Mouse (Mus musculus): ENCODE data around the gene Nol4l. TPM values are rescaled to one million over a fixed set of nuclear protein-coding genes. Genes with fewer than 3 reads are reported as not detected.
A peak's percentile ranks its signal among the peaks of the same experiment; 100 is the strongest.

Nol4l gene
- polyA plus RNA-seq, 1 experiment from 2014 or later = 26.7 TPM

DNA sequence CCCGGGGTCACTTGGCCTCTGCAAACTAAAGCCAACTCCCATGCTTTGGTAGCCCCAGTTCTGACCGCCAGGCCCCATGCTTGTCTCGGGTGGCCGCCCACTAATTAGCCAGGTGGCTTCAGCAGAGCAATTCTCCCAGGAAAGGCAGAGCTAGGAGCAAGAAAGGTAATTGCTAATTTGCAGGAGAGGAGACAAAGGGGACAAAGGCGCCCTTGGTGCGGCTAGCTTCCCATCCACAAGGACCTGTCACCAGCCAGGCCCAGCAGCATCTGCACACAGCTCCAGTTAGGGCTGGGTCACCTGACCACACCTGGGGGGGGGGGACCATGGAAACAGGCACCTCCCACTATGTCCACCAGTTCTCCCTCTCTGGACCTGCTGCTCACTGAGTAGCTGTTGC lies 18.2 kb downstream of the Nol4l start:
- Histone ChIP-seq H3K27ac (ENCODE audit: low read depth, low read length) (no peak overlapping the region), H3K9ac (ENCODE audit: low read depth, low read length) (no peak overlapping the region), H3K27me3 (ENCODE audit: control insufficient read depth, insufficient read depth, low read length) (peaks cover 4% of the 10 kb centered on the region; the same call in 1 of the 2 replicates), H3K4me1 (replicated peaks; ENCODE audit: control insufficient read depth, insufficient read depth, low read length) (peaks cover 9% of the 10 kb centered on the region), H3K36me3 (ENCODE audit: control insufficient read depth, insufficient read depth, low read length) (no peaks in the 10 kb centered on the region), H3K9me3 (ENCODE audit: control insufficient read depth, low read length) (no peaks in the 10 kb centered on the region), H3K4me3 (ENCODE audit: low read depth, low read length) (no peak overlapping the region), H3K4me2 (replicated peaks; ENCODE audit: low read depth, low read length) (no peak overlapping the region)
- WGBS = 42% methylated on average over 6 of the region's 6 CpGs
- no peak for DNase-seq (ENCODE audit: low spot score)
- no peak for ATAC-seq (ENCODE audit: low FRiP score)

DNA sequence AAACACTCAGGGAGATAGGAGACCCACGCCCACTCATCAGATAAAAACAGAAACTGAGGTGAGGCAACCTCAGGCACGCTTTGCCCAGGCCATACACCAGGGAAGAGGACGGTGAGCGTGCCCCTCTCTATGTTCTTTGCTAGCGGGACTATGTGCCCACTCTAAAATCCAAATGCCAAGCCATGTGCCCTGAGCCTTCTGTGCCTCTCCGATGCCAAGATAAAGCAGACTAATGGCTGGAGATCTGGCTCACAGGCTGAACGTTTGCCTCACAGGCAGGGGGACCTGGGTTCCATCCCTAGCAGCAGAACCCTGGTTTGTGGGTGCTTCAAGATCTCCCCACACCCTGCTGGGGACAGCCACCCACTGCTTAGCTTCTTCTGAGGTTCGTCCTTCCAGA lies 19.6 kb downstream of the Nol4l start:
- peak overlapping the region; percentile 75; the same call in 1 of the 2 replicates for H3K27ac ChIP-seq (ENCODE audit: low read depth, low read length)
- no peak overlapping the region for H3K4me3 ChIP-seq (ENCODE audit: low read depth, low read length)
- H3K4me2 ChIP-seq (replicated peaks; ENCODE audit: low read depth, low read length) = no peak overlapping the region
- H3K4me1 ChIP-seq (replicated peaks; ENCODE audit: control insufficient read depth, insufficient read depth, low read length) = peaks cover 9% of the 10 kb centered on the region
- 88% methylated on average over 8 of the region's 8 CpGs for WGBS
- no peaks in the 10 kb centered on the region for H3K9me3 ChIP-seq (ENCODE audit: control insufficient read depth, low read length)
- ATAC-seq (ENCODE audit: low FRiP score) (no peak), DNase-seq (ENCODE audit: low spot score) (no peak)
- H3K36me3 ChIP-seq (ENCODE audit: control insufficient read depth, insufficient read depth, low read length) = no peaks in the 10 kb centered on the region
- H3K27me3 ChIP-seq (ENCODE audit: control insufficient read depth, insufficient read depth, low read length) = peaks cover 4% of the 10 kb centered on the region; the same call in 1 of the 2 replicates
- no peak overlapping the region for H3K9ac ChIP-seq (ENCODE audit: low read depth, low read length)

DNA sequence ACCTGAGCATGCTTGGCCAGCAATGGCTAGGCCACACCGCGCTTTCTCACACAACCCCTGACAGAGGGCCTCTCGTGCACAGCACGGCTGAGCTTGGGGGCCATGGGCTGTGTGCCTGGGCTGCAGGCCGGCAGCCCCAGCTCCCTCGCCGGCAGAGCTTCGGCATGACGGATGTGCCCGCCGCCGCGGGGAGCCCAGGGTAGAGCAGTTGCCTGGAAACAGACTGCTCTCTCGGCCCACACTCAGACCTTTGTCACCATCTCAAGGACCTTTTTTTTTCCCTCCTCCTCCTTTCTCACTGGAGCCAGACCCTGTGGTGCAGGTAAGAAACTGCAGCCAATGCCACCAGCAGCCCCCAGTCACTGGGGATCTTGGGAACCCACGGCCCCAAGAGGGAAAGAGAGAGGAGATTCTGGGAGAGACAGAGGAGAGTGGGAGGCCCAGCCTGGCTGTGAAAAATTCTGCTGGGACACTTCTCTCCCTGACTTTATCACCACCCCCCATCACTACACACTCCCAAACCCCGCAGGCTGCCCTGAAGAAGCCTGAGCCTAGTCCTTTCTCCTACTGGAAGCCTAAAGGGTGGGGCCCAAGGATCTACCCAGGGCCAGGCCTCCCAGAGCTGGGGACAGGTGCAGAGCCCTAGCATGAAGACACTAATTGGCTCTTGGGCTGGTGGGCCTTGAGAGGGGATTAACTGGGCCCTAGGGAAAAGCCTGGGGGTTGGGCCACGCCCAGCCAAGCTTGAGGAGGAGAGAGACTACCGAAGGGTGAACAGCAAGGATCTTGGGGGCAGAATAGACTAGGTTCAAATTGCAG lies 20.4 kb downstream of the Nol4l start:
- no peaks in the 10 kb centered on the region for H3K36me3 ChIP-seq (ENCODE audit: control insufficient read depth, insufficient read depth, low read length)
- no peak overlapping the region for H3K4me3 ChIP-seq (ENCODE audit: low read depth, low read length)
- peaks cover 9% of the 10 kb centered on the region for H3K4me1 ChIP-seq (replicated peaks; ENCODE audit: control insufficient read depth, insufficient read depth, low read length)
- H3K9me3 ChIP-seq (ENCODE audit: control insufficient read depth, low read length) = no peaks in the 10 kb centered on the region
- DNase-seq (ENCODE audit: low spot score) = peak; percentile 75
- peak; percentile 79 for ATAC-seq (ENCODE audit: low FRiP score)
- H3K27me3 ChIP-seq (ENCODE audit: control insufficient read depth, insufficient read depth, low read length) = peaks cover 4% of the 10 kb centered on the region; the same call in 1 of the 2 replicates
- H3K4me2 ChIP-seq (replicated peaks; ENCODE audit: low read depth, low read length) = no peak overlapping the region; the same call in 1 of the 2 replicates
- H3K27ac ChIP-seq (ENCODE audit: low read depth, low read length) = peak overlapping the region; percentile 75
- WGBS = 9% methylated on average over 18 of the region's 18 CpGs
- H3K9ac ChIP-seq (ENCODE audit: low read depth, low read length) = peak overlapping the region; percentile 34; the same call in 1 of the 2 replicates

- peaks cover 9% of the 10 kb centered on the region for H3K4me1 ChIP-seq (replicated peaks; ENCODE audit: control insufficient read depth, insufficient read depth, low read length)
- H3K4me2 ChIP-seq (replicated peaks; ENCODE audit: low read depth, low read length) = no peak overlapping the region
- no peaks in the 10 kb centered on the region for H3K36me3 ChIP-seq (ENCODE audit: control insufficient read depth, insufficient read depth, low read length)
- no peak overlapping the region for H3K9ac ChIP-seq (ENCODE audit: low read depth, low read length)
- no peak overlapping the region for H3K27ac ChIP-seq (ENCODE audit: low read depth, low read length)
- no peaks in the 10 kb centered on the region for H3K9me3 ChIP-seq (ENCODE audit: control insufficient read depth, low read length)
- whole genome bisulfite sequencing = 65% methylated on average over 3 of the region's 3 CpGs
- DNase-seq (ENCODE audit: low spot score) (no peak), ATAC-seq (ENCODE audit: low FRiP score) (0 out of 2 replicates have a peak, but pooled peaks have one; percentile 1)
- no peak overlapping the region for H3K4me3 ChIP-seq (ENCODE audit: low read depth, low read length)
- H3K27me3 ChIP-seq (ENCODE audit: control insufficient read depth, insufficient read depth, low read length) = peaks cover 4% of the 10 kb centered on the region; the same call in 1 of the 2 replicates
These were observed 21.4 kb downstream of the Nol4l start for GRCm38 (mm10) chr2:153508405-153508804.

GRCm38 (mm10) chr2:153507969-153508368 lies 21.8 kb downstream of the Nol4l start:
- WGBS = 92% methylated on average over 2 of the region's 2 CpGs
- no peak for ATAC-seq (ENCODE audit: low FRiP score)
- H3K9ac ChIP-seq (ENCODE audit: low read depth, low read length) = no peak overlapping the region
- peaks cover 4% of the 10 kb centered on the region; the same call in 1 of the 2 replicates for H3K27me3 ChIP-seq (ENCODE audit: control insufficient read depth, insufficient read depth, low read length)
- no peak overlapping the region for H3K27ac ChIP-seq (ENCODE audit: low read depth, low read length)
- peaks cover 9% of the 10 kb centered on the region for H3K4me1 ChIP-seq (replicated peaks; ENCODE audit: control insufficient read depth, insufficient read depth, low read length)
- no peak for DNase-seq (ENCODE audit: low spot score)
- no peaks in the 10 kb centered on the region for H3K36me3 ChIP-seq (ENCODE audit: control insufficient read depth, insufficient read depth, low read length)
- H3K4me3 ChIP-seq (ENCODE audit: low read depth, low read length) = no peak overlapping the region
- H3K9me3 ChIP-seq (ENCODE audit: control insufficient read depth, low read length) = no peaks in the 10 kb centered on the region
- H3K4me2 ChIP-seq (replicated peaks; ENCODE audit: low read depth, low read length) = no peak overlapping the region

DNA sequence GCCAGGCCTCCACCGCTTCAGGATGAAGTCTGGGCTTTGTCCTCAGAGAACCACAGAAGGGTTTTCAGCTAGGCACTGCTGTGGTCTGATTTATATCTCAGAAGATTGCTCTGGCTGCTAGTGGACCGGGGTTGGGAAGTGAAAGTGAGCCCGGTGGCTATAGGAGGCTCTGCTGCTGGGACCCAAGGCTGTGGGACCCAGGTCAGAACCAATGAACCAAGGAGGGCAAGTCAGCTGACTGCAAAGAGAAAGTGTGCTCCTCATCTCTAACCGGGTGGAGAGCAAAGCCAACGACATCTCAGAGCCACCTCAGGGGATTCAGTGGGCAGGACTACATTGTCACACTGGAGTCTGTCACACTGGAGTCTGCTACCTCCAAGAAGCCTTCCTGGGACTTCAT lies 23.4 kb downstream of the Nol4l start:
- WGBS = 86% methylated on average over 5 of the region's 5 CpGs
- Histone ChIP-seq H3K4me2 (replicated peaks; ENCODE audit: low read depth, low read length) (no peak overlapping the region), H3K27ac (ENCODE audit: low read depth, low read length) (no peak overlapping the region), H3K27me3 (ENCODE audit: control insufficient read depth, insufficient read depth, low read length) (peaks cover under 1% of the 10 kb centered on the region; the same call in 1 of the 2 replicates), H3K36me3 (ENCODE audit: control insufficient read depth, insufficient read depth, low read length) (no peaks in the 10 kb centered on the region), H3K9me3 (ENCODE audit: control insufficient read depth, low read length) (no peaks in the 10 kb centered on the region), H3K4me1 (replicated peaks; ENCODE audit: control insufficient read depth, insufficient read depth, low read length) (peaks cover 9% of the 10 kb centered on the region), H3K4me3 (ENCODE audit: low read depth, low read length) (no peak overlapping the region), H3K9ac (ENCODE audit: low read depth, low read length) (no peak overlapping the region)
- ATAC-seq (ENCODE audit: low FRiP score) (no peak), DNase-seq (ENCODE audit: low spot score) (no peak)

GRCm38 (mm10) chr2:153499154-153499553 lies 30.6 kb downstream of the Nol4l start:
- Histone ChIP-seq H3K36me3 (ENCODE audit: control insufficient read depth, insufficient read depth, low read length) (no peaks in the 10 kb centered on the region), H3K27me3 (ENCODE audit: control insufficient read depth, insufficient read depth, low read length) (peaks cover 25% of the 10 kb centered on the region), H3K4me2 (replicated peaks; ENCODE audit: low read depth, low read length) (no peak overlapping the region), H3K27ac (ENCODE audit: low read depth, low read length) (no peak overlapping the region), H3K4me3 (ENCODE audit: low read depth, low read length) (no peak overlapping the region), H3K4me1 (replicated peaks; ENCODE audit: control insufficient read depth, insufficient read depth, low read length) (peaks cover 13% of the 10 kb centered on the region), H3K9me3 (ENCODE audit: control insufficient read depth, low read length) (no peaks in the 10 kb centered on the region), H3K9ac (ENCODE audit: low read depth, low read length) (no peak overlapping the region)
- no peak for ATAC-seq (ENCODE audit: low FRiP score)
- 54% methylated on average over 4 of the region's 4 CpGs for WGBS
- no peak for DNase-seq (ENCODE audit: low spot score)

- Histone ChIP-seq H3K27me3 (ENCODE audit: control insufficient read depth, insufficient read depth, low read length) (peaks cover 32% of the 10 kb centered on the region), H3K9ac (ENCODE audit: low read depth, low read length) (peak overlapping the region; percentile 17; the same call in 1 of the 2 replicates), H3K9me3 (ENCODE audit: control insufficient read depth, low read length) (no peaks in the 10 kb centered on the region), H3K4me1 (replicated peaks; ENCODE audit: control insufficient read depth, insufficient read depth, low read length) (peaks cover 17% of the 10 kb centered on the region), H3K36me3 (ENCODE audit: control insufficient read depth, insufficient read depth, low read length) (no peaks in the 10 kb centered on the region), H3K4me2 (replicated peaks; ENCODE audit: low read depth, low read length) (no peak overlapping the region), H3K27ac (ENCODE audit: low read depth, low read length) (peak overlapping the region; percentile 82), H3K4me3 (ENCODE audit: low read depth, low read length) (no peak overlapping the region)
- DNase-seq (ENCODE audit: low spot score) = peak; percentile 76
- peak; percentile 69 for ATAC-seq (ENCODE audit: low FRiP score)
- WGBS = 15% methylated on average over 13 of the region's 13 CpGs
These were observed 32.9 kb downstream of the Nol4l start for GRCm38 (mm10) chr2:153496898-153497297.

GRCm38 (mm10) chr2:153496301-153496700 lies 33.5 kb downstream of the Nol4l start:
- Histone ChIP-seq H3K36me3 (ENCODE audit: control insufficient read depth, insufficient read depth, low read length) (no peaks in the 10 kb centered on the region), H3K9me3 (ENCODE audit: control insufficient read depth, low read length) (no peaks in the 10 kb centered on the region), H3K4me2 (replicated peaks; ENCODE audit: low read depth, low read length) (no peak overlapping the region), H3K9ac (ENCODE audit: low read depth, low read length) (peak overlapping the region; percentile 17), H3K27ac (ENCODE audit: low read depth, low read length) (peak overlapping the region; percentile 82), H3K4me1 (replicated peaks; ENCODE audit: control insufficient read depth, insufficient read depth, low read length) (peaks cover 17% of the 10 kb centered on the region), H3K4me3 (ENCODE audit: low read depth, low read length) (no peak overlapping the region), H3K27me3 (ENCODE audit: control insufficient read depth, insufficient read depth, low read length) (peaks cover 34% of the 10 kb centered on the region)
- no peak for ATAC-seq (ENCODE audit: low FRiP score)
- WGBS = 82% methylated on average over 6 of the region's 6 CpGs
- no peak for DNase-seq (ENCODE audit: low spot score)

All from hindbrain, embryonic 11.5 days (tissue).